Mouse (Mus musculus) lung, embryonic 16.5 days (tissue): ENCODE results near the gene Slc4a11. TPM values are rescaled to one million over a fixed set of nuclear protein-coding genes. Genes with fewer than 3 reads are reported as not detected.

Experiments
- polyA plus RNA-seq: library from polyadenylated mRNA; unstranded; fragments of >200 nt; fragmentation: Nextera tagmentation; extraction: Ambion mirVana; gene quantifications from 2 replicates; pipeline ENCODE4 v1.2.1, GENCODE M21; 2015

Slc4a11 gene
- polyA plus RNA-seq, 1 experiment from 2014 or later: 0.53 TPM

Other genes starting within 250 kb of the Slc4a11 start
- gene Ptpra, start 247.2 kb downstream of the Slc4a11 start, polyA plus RNA-seq: 68.0 and 68.3 TPM in 2 replicates
- gene Mrps26, start 133.8 kb downstream of the Slc4a11 start, polyA plus RNA-seq: 71.8 and 78.7 TPM in 2 replicates
- not detected in 2 replicates for gene Oxt, start 121.3 kb downstream of the Slc4a11 start, polyA plus RNA-seq
- not detected in 2 replicates for gene Avp, start 115.0 kb downstream of the Slc4a11 start, polyA plus RNA-seq
- 15.4 and 16.6 TPM in 2 replicates for gene Fastkd5, start 67.5 kb downstream of the Slc4a11 start, polyA plus RNA-seq
- gene Ubox5, start 67.5 kb downstream of the Slc4a11 start, polyA plus RNA-seq: 9.0 and 10.8 TPM in 2 replicates
- 2.6 and 3.1 TPM in 2 replicates for gene Lzts3, start 54.7 kb downstream of the Slc4a11 start, polyA plus RNA-seq
- 64.9 and 65.7 TPM in 2 replicates for gene Ddrgk1, start 32.9 kb downstream of the Slc4a11 start, polyA plus RNA-seq
- gene Itpa, start 29.9 kb downstream of the Slc4a11 start, polyA plus RNA-seq: 91.6 and 95.9 TPM in 2 replicates
- 29.3 and 30.8 TPM in 2 replicates for gene 4930402H24Rik, start 208.9 kb upstream of the Slc4a11 start, polyA plus RNA-seq
- gene Atrn, start 209.0 kb upstream of the Slc4a11 start, polyA plus RNA-seq: 5.0 and 5.8 TPM in 2 replicates